Mouse (Mus musculus) lung, embryonic 15.5 days (tissue): Measurements from ENCODE around the gene Prkaa1. TPM values are rescaled to one million over a fixed set of nuclear protein-coding genes. Genes with fewer than 3 reads are reported as not detected.

Experiments
- polyA plus RNA-seq: library from polyadenylated mRNA; unstranded; fragments of >200 nt; fragmentation: Nextera tagmentation; extraction: Ambion mirVana; gene quantifications from 2 replicates; pipeline ENCODE4 v1.2.1, GENCODE M21; 2015

Prkaa1 gene
- polyA plus RNA-seq, 1 experiment from 2014 or later: 18.4 TPM

Other genes with a start within 250 kb of the Prkaa1 start
- gene Mroh2b, start 245.1 kb upstream of the Prkaa1 start, polyA plus RNA-seq: not detected in 2 replicates
- gene C7, start 80.1 kb upstream of the Prkaa1 start, polyA plus RNA-seq: 0.12 and 0.15 TPM in 2 replicates
- gene Card6, start 35.3 kb upstream of the Prkaa1 start, polyA plus RNA-seq: 1.6 and 2.0 TPM in 2 replicates
- gene Rpl37, start 27.2 kb upstream of the Prkaa1 start, polyA plus RNA-seq: 469 and 494 TPM in 2 replicates
- 41.6 and 43.5 TPM in 2 replicates for gene Ttc33, start 41.7 kb downstream of the Prkaa1 start, polyA plus RNA-seq
- gene Ptger4, start 100.3 kb downstream of the Prkaa1 start, polyA plus RNA-seq: 1.5 and 2.1 TPM in 2 replicates